Comparison of ENCODE assay signal across 28 mouse cellular contexts in the genomic region with DNA sequence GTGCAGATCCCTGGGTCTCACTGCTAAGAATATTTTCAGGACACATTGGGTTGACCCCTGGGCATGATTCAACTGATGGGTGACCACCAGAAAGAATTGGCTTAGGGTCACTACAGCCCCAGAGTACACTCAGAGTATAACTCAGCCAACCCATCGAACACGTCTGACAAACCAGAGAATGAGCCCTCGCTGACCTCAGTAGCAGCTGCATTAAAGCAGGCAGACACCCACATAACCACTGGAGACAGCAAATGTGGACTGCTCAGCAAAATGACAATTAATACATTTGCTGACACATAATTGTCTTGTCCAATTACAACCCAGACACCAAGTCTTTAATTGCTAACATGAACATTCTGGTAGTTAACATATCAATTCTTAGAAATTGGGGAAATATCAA.
"Had no signal": no experiment of that assay in that cellular context is flagged by ENCODE, and none has a peak within 500 bp of the region (broad histone marks: within the 10 kb centered on the region; RNA-seq: fewer than 3 reads in every experiment).

No protein-coding gene starts in this region.

- H3K4me2 ChIP-seq: embryonic facial prominence, embryonic 12.5 days; embryonic facial prominence, embryonic 13.5 days; embryonic facial prominence, embryonic 15.5 days; forebrain, embryonic 12.5 days; forebrain, embryonic 13.5 days; forebrain, embryonic 15.5 days had no signal

- DNase-seq: cerebellum, adult 2 months; cerebellum, adult 8-10 months; cerebellum, adult 9-10 months; cerebellum, adult 9-11 months; cerebellum, postnatal 10 days; cerebellum, postnatal 14 days; cerebellum, postnatal 25 days; cerebellum, postnatal 36 days; embryo, embryonic 11 days; forebrain, postnatal 0 days; gastrocnemius, adult 2 months; gastrocnemius, postnatal 10 days; gastrocnemius, postnatal 14 days; gastrocnemius, postnatal 25 days; gastrocnemius, postnatal 36 days; heart, adult 18-20 months; heart, adult 2 months had no signal

- H3K36me3 ChIP-seq: embryonic facial prominence, embryonic 10.5 days; embryonic facial prominence, embryonic 12.5 days; embryonic facial prominence, embryonic 13.5 days; embryonic facial prominence, embryonic 15.5 days; forebrain, embryonic 12.5 days; forebrain, embryonic 15.5 days; heart, embryonic 10.5 days had no signal

- H3K9ac ChIP-seq: embryonic facial prominence, embryonic 12.5 days; embryonic facial prominence, embryonic 13.5 days; embryonic facial prominence, embryonic 15.5 days; forebrain, embryonic 12.5 days; forebrain, embryonic 13.5 days; forebrain, embryonic 15.5 days; forebrain, postnatal 0 days had no signal

- H3K4me3 ChIP-seq: embryonic facial prominence, embryonic 10.5 days; embryonic facial prominence, embryonic 12.5 days; embryonic facial prominence, embryonic 13.5 days; embryonic facial prominence, embryonic 15.5 days; erythroblast, embryonic 14.5 days; forebrain, embryonic 12.5 days; forebrain, embryonic 13.5 days; forebrain, embryonic 15.5 days; gastrocnemius, adult 2 months; heart, adult 2 months; heart, embryonic 10.5 days had no signal

- ATAC-seq: forebrain, embryonic 13.5 days; forebrain, embryonic 14.5 days; forebrain, embryonic 15.5 days; forebrain, embryonic 16.5 days; forebrain, postnatal 0 days had no signal

- H3K27ac ChIP-seq: embryonic facial prominence, embryonic 10.5 days; embryonic facial prominence, embryonic 12.5 days; embryonic facial prominence, embryonic 13.5 days; embryonic facial prominence, embryonic 15.5 days; forebrain, embryonic 12.5 days; forebrain, embryonic 13.5 days; forebrain, embryonic 15.5 days; gastrocnemius, adult 2 months; heart, adult 2 months; heart, embryonic 10.5 days had no signal

- H3K9me3 ChIP-seq: embryonic facial prominence, embryonic 10.5 days; embryonic facial prominence, embryonic 12.5 days; embryonic facial prominence, embryonic 13.5 days; embryonic facial prominence, embryonic 15.5 days; forebrain, embryonic 13.5 days; forebrain, embryonic 15.5 days; heart, embryonic 10.5 days had no signal

- H3K27me3 ChIP-seq: embryonic facial prominence, embryonic 12.5 days; embryonic facial prominence, embryonic 13.5 days; embryonic facial prominence, embryonic 15.5 days; forebrain, embryonic 12.5 days; forebrain, embryonic 13.5 days; forebrain, embryonic 15.5 days had no signal

- H3K4me1 ChIP-seq: embryonic facial prominence, embryonic 10.5 days; embryonic facial prominence, embryonic 12.5 days; embryonic facial prominence, embryonic 13.5 days; embryonic facial prominence, embryonic 15.5 days; forebrain, embryonic 12.5 days; heart, embryonic 10.5 days had no signal
